Mouse (Mus musculus): Measurements from ENCODE around the gene Smim24. TPM values are rescaled to one million over a fixed set of nuclear protein-coding genes. Genes with fewer than 3 reads are reported as not detected.
A peak's percentile ranks its signal among the peaks of the same experiment; 100 is the strongest.

Smim24 gene
- total RNA-seq (2021): 1 to 10 TPM; 1.9 to 2.0 TPM
- long read RNA-seq, experiment 1, partial matches to known transcripts: 0 of 1 reads
- long read RNA-seq, experiment 1, other reads (novel, unspliced or antisense): 0 of 1 reads
- long read RNA-seq, experiment 2: 0 reads

DNA sequence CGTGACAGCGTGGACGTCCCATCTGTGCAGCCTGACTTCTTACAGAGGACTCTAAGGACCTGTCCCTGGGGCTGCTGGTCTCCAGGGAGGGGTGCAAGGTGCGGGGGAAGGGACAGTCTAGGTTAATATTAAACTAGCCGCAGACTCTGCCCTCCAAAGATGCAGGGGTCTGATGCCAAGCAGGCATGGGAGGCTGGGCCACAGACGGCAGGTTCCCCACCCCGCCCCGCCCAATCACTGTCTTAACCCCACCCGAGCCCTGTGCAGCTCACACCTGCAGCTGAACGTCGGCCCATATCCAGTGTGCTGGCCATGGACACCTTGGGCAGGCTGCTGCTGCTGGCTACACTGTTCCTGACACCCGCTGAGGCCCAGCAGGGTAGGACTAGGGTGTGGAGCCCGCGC lies at the start of gene Smim24:
Gene Smim24, plus strand, starts transcription at position 271 of the 405 bp plus-strand sequence.
- no peak for DNase-seq
- intact Hi-C loops (cut with DNase I): no loop called here

DNA sequence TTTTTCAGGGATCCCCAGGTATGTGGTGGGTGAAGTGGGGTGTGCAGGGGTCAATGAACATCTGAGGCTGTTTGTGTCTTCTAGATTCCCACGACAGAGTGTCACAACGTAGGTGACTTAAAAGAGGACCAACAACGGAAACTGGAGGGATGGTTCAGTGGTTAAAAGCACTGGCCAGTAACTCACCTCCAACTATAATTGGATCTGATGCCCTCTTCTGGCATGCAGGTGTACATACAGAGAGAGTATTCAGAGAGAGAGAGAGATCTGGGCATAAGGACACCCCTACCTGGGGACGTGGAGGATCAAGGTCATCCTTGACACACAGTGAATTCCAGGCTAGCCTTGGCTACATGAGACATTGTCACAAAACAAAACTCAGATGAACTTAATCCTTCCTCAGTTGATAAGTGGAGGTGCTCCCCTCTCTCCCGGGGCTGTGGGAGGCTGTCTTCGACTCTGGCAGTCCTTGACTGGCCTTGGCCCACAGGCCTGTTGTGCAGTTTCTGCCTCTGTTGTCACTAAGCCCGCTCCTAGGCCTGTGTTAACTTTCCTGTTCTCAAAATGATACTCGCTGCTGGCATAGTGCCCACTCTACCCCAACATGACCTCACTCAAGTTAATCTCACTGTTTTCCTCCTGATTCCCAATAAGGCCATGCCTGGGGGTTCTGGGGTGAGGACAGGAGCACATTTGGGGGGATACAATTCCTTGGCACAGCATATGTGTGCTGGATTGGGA lies 48.3 kb upstream of the Smim24 start:
- peak in 1 of 2 experiments; percentile 55 for DNase-seq
- intact Hi-C loops (cut with DNase I): loop anchor here (5.0 kb wide), 1 partner anchor 102 kb away; no protein-coding TSS in a partner anchor

DNA sequence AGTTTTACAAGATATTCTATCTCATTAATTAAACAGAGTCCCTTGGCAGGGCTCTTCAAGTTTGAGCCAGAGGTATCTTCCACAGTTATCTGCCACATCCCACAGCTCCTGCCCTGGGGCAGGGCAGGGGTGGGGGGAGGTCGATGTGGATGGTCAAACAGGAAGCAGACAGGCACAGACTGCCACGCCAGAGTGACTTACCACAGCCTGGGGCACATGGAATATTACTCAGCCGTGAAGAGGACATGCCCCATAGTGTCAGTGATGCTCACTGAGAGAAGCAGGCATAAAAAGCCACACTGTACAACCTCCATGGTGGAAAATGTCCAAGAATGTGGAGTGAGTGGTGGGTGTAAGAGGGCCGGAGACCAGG lies 47.7 kb upstream of the Smim24 start:
- no peak for DNase-seq
- intact Hi-C loops (cut with DNase I): no loop called here

DNA sequence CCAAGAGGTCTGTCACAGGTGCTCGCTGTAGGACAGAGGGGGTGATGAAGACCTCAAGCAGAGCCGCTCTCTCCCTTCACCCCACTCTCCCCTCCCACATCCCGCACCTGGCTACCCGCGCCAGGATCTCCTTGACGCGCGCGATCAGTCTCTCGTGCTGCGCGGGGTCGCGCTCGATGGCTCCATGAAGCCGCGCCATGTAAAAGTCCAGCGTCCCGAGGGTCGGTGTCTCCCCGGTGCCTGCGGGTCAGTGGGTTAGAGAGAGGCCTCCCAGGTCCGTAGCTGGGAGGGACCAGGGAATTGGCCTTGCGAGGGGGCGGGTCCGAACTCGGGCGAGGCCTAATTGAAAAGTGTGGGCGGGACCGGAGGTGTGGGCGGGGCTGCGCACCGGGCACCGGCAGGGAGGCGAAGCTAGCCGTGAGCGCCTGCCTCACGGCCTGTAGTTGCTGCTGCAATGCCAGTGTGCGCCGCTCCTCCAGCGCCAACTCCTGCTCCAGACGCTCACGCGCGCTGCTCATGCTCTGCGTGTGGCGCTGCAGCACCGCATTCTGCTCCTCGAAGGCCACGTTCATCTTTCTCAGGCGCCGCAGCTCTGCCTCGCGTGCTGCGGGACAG lies 46.3 kb upstream of the Smim24 start:
- intact Hi-C loops (cut with DNase I): no loop called here
- no peak for DNase-seq

DNA sequence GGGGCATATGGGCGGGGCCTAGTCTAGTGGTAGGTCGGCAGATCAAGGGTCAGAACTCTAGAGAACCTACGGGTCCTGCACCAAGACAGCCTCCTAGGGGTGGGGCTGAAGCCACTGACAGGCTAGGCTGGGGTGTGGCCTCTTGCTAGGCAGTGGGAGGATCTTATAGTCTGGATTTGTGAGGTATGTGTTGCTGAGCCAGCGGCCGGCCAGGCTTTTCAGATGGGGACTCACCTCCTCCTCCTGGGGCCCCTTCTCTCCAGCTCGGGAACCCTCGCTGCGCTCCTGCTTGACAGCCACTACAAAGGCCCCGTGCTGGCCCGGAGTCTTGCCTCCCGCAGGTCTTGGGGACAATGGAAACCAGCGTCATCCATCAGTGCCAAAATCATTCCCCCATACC lies 43.7 kb upstream of the Smim24 start:
- DNase-seq: no peak
- intact Hi-C loops (cut with DNase I): no loop called here

DNA sequence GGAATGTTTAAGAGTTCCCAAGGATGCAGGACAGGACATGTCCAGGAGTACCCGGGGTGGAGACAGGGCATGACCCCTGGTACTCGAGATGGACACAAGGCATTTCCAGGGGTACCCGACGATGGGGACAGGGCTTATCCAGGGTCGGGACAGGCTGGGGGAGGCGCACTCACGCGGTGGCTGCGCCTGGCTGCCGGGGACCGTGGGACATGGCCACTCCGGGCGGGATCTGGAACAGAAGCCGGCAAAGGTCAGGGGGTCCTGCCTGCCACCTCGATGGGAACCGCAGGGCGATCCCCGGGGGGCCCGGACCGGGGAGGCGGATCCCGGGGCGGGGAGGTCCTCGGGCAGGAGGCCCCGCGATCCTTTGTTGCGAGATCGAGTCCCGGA lies 42.9 kb upstream of the Smim24 start:
- intact Hi-C loops (cut with DNase I): no loop called here

DNA sequence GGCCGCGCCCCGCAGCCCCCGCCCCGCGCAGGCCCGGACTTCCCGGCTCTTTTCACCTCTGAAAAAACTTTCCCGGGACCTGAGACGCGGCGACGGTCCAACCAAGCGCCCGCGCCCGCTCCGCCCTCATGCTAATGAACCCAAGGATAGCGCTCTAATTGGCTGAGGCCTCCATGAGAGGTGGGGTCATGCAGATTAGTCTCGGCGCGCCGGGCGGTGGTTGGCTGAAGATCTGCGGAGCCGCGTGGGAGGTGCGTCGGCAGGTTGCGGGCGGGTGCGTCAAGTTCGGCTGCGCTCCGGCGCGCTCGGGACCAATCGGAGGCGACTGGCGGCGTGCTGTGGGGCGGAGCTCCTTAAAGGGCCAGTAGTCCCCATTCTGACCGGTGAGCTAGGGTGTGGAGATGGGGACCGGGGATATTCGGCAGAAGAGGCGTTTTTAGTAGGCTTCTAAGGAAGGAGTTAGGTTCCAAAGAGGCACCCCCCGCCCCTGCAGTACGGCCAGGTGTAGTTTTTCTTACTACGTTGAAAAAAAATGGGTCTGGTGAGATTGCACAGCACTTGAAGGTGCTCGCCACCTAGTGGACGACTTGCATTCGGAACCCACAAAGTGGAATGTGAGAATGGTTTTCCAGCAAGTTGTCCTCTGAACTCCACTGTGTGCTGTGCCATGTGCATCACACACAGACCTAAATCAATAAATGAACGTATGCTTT lies 42.3 kb upstream of the Smim24 start, which contains the start of gene Hmg20b:
Gene Hmg20b, minus strand, starts transcription at position 130 of the 713 bp plus-strand sequence.
- DNase-seq: peak; percentile 99
- intact Hi-C loops (cut with DNase I): no loop called here

More for the DNA sequence above, 42.9 kb upstream of the Smim24 start:
- DNase-seq: no peak

DNA sequence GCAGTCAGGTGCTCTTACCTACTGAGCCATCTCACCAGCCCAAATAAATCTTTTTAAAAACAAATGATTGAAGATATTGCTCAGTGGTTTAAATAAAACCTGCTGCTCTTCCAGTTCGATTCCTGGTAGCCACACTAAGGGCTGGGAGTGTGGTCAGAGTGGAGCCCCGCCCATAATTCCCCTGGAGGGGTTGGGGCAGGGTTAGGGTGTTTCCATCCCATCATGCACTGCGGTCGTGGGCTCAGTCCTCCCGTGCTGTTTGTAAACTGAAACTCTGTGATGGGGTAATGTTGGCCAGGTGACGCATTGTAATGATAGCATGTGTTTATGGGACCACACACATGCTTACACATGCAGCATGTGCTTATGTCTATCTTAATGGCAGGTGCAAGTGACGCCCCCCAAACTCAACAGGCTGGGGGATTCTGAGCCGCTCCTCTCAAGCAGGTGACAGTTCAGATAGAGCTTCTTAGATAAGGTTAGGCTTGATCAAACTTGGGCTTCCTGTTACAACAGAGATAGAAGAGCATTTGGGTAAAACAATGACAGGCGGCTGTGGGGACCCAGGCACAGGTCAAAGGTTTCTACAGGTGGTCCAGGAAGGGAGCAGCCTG lies 41.1 kb upstream of the Smim24 start:
- no peak for DNase-seq
- intact Hi-C loops (cut with DNase I): no loop called here

DNA sequence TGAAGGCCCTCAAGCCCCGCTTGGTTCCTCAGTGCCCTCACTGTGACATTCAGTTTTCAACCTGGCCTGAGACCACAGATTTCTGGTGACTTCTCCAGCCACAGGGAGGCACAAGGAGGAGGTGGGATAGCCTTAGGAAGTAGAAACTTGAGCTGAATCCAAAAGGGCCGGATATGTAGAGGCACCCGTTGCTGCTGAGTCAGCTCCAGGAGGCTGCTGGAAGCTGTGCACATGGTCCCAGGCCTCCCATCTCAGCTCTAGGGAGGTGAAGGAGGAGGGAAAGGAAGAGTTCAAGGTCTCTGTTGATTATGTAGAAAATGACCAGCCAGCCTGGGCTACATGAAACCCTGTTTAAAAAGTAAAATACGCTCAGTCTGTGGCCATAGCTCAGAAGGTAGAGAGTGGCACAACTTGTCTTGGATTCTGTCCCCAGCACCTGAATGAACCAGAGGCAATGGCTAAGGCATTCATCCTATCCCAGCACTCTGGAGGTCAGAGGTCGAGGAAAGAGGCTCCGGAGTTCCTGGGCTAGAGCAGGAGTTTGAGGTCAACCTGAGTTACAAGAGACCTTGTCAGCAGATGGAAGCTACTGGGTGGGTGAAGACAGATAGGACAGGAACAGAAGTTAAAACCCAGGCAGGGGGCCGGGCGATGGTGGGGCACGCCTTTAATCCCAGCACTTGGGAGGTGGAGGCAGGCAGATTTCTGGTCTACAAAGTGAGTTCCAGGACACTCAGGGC lies 37.9 kb upstream of the Smim24 start:
- no peak for DNase-seq
- intact Hi-C loops (cut with DNase I): no loop called here

DNA sequence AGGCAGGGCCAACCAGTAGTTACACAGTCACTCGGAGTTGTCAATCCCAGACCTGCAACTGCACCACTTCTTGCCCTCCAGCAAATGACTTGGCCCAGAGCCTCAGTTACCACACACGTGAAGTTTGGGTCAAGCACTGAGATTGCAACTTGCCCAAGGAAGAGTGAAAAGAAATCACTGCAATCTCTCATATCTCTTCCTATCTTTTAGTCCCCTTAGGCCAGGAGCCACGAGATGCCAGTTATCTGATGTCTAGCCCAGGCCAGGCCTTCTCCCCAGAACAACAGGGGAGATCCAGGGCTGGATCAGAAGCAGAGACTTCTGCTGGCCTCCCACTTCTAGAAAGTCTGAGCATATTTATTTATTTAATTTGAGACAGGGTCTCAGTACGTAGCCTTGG lies 37.3 kb upstream of the Smim24 start:
- intact Hi-C loops (cut with DNase I): no loop called here
- DNase-seq: no peak

DNA sequence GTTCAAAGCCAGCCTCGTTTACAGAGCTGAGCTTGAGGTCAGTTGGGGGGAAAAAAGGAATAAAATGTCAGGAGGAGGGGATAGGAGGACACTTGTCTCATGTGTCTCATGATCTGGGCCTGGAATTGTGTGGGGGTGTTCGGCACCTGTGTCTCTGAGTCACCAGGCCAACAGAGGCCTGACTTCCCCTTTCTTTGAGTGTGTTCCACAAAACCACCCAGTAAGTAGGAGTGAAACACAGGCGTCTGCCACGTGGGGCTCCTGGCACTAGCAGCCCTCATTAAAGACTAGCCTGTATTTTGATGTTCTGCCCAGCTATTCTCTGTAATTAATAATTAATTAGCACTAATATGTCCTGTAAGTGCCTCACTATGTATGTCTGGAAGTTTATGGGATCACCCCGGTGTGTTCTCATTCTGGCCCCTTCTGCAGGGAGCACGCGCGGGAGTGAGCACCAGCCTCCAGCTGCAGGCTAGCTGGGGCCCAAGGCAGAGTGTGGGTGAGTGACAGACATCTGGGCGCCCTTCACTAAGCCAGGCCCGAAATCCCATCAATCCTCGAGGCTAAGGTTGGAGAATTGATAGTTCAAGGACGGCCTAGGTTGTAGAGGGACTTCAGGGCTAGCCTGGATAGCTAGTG lies 36.4 kb upstream of the Smim24 start:
- intact Hi-C loops (cut with DNase I): no loop called here
- no peak for DNase-seq

DNA sequence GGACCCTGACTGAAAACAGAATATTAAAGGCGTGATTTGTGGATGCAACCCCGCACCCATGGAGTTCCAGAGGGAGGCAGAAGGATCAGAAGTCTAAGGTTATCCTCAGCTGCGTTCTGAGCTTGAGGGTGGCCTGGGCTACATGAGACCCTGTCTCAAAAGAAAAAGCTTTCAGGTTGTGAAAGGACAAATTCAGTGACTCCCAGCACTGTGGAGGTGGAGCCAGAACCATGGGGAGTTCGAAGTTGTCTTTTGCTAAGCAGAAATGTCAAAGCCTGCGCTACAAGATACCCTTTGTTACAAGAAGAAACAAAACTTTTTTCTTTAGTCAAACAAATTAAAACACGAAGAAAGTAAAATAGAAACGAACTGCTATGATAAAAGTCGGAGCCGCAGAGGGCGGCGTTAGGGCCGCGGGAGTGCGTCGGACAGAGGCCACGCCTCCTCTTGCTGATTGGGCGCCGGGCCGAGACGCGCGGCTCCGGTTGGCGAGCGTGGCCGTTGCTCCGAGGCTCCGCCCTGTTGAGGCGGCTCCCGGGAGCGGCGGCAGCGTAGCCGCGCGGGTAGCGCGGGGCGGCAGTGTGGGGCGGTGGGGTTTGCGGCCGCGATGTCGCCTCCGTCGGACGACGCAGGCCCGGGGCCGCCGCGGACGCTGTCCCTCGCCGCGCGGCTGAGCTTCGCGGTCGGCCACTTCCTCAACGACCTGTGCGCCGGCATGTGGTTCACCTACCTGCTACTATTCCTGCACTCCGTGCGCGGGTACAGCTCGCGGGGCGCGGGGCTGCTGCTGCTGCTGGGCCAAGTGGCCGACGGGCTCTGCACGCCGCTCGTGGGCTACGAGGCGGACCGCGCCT lies 35.6 kb upstream of the Smim24 start, which contains the start of gene Mfsd12:
Gene Mfsd12, plus strand, starts transcription at position 501 of the 854 bp plus-strand sequence.
- peak; percentile 96 for DNase-seq
- intact Hi-C loops (cut with DNase I): no loop called here

DNA sequence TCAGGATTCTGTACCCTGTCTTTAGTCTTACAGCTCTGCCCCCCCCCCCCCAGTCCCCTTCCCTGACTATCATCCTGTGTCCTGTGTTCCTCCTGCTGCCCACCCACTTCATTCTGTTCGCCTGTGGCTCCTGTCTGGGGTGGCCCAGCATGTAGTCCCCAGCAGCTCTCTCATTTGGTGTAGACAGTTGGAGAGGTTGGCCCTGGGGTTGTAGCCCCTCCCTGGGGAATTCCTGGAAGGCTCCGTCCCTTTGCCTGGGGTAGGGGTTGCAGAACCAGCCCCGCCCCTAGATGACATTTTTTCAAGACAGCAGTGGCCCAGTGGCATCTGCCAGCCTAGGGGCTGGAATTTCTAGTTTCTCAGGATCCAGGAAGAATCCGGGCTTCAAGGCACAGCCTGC lies 34.6 kb upstream of the Smim24 start:
- intact Hi-C loops (cut with DNase I): loop anchor here (2.0 kb wide), 1 partner anchor 19 kb away; no protein-coding TSS in a partner anchor
- no peak for DNase-seq

DNA sequence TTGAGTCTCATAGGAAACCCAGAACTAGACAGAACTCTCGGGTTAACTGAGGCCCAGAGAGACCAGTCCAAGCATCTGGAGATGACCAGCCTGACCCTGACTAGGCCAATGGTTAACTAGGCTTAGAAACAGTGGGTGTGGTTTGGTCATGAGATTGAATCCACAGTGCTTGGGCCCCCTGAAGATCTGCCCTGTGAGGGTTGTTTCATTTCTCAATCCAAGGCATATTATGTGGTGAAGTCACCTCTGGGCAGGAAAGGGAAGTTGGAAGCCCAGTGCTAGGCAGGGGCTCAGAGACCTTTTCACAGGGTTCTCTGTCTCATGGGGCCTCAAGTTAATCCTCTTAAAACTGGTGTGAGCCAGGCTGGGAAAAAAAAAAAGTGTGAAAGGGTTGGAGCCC lies 34.0 kb upstream of the Smim24 start:
- DNase-seq: no peak
- intact Hi-C loops (cut with DNase I): loop anchor here (2.0 kb wide), 1 partner anchor 18 kb away; no protein-coding TSS in a partner anchor

DNA sequence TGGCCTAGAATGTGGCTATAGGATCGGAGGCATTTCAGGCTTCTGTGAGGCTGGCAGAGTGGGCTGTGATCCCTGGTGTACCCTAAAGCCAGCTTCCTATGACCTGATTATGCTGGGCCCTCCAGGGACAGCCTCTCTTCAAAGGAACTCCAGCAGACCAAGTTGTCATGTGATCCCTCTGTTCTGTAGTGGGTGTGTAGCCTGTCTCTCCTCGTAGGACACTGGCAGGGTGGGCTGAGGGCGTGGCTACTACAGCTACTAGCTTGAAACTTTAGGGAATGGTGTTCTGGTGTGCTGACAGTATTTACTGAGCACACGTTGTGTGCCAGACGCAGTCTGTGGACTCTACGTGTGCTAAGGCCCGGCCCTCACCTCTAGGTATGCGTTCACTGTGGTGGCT lies 32.1 kb upstream of the Smim24 start:
- intact Hi-C loops (cut with DNase I): no loop called here

DNA sequence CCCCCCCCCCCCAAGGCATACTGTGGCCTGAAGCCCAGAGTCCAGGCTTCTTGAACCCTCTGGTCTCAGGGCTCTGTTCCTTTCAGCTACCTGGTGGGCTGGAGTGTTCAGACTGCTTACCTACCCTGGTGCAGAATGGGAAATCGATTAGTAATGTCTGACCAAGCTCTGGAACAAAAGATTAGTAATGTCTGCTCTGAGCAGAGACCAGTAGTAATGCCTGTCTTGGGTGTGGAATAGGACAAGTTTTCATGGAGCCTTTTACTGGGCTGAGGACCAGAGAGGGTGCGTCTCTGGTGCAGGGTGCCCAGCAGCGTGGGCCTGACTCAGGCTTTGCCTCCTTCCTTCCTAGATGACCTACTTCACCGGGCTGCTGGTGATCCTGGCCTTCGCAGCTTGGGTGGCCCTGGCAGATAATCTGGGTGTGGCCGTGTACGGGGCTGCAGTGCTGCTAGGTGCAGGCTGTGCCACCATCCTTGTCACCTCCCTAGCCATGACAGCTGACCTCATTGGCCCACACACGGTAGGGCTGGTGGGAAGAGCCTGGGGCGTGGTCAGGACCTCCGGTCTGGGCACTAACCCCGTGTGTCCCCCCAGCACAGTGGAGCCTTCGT lies 30.4 kb upstream of the Smim24 start:
- no peak for DNase-seq
- intact Hi-C loops (cut with DNase I): no loop called here

More for the DNA sequence above, 32.1 kb upstream of the Smim24 start:
- DNase-seq: no peak

DNA sequence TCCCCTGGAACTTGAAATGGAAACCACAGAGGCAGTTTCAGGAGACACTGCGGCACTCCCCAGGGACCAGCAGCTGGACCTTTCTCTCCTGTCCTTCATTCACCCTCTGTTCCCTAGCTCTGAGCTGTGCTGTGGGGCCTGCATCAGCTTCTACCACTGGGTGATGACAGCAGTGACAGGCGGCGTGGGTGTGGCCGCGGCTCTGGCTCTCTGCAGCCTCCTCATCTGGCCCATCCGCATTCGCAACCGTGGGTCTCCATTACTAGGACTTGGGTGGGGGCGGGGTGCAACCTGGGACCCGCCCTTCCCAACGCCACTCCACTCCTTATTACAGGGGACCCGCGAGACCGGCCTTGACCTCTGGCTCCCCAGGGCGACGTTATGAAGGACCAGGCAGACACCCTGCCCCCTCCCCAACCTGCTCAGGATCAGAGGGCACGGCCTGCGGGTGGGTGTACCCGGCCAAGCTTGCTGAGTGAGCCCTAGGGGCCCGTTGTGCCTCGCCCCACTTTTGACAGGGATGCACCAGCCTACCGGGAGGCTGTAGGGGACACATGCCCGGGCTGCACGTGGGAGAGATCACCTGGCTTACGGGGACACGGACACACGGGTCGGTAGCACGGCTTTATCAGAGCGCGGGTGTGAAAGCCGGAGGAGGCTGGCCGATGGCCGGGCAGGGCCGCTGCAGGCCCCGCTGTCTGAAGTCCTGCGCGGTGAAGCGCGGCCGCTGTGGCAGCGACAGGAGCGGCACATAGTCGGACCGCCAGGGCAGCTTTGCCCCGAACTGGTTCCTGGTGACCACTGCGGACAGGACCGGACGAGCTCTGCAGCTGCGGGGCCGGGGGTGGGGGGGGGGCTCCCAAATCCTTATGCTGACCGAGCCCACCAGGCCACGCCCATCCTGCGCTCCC lies 29.2 kb upstream of the Smim24 start:
- DNase-seq: peak; percentile 46 to 70
- intact Hi-C loops (cut with DNase I): no loop called here
